1 mouse cellular context compared by ENCODE assay signal in genomic region chr3:96679159-96679674, GRCm38 (mm10).
TF ChIP-seq lines count a peak whose summit lies in the region.

No protein-coding gene starts in this region.

TF ChIP-seq in MEL, 35 proteins besides CTCF, POLR2A, EP300 and RAD21 (continued from another document):
- TF ChIP-seq MAX (IDR thresholded peaks at IDR 0.05; ENCODE audit: low read length): peak; percentile 42; the same call in 1 of the 2 replicates
- TF ChIP-seq TCF12 (IDR thresholded peaks at IDR 0.05; ENCODE audit: low read depth, low read length): peak; percentile 31; the same call in 1 of the 2 replicates
- no peak for TF ChIP-seq MYB (IDR thresholded peaks at IDR 0.05; ENCODE audit: low read depth, low read length)
- no peak for TF ChIP-seq CHD2 (IDR thresholded peaks at IDR 0.05; ENCODE audit: low read length)
- 0 out of 2 replicates have a peak, but pooled peaks have one; percentile 17 for TF ChIP-seq NRF1 (IDR thresholded peaks at IDR 0.05; ENCODE audit: insufficient read depth, low read depth, low read length, poor library complexity, severe bottlenecking)
- TF ChIP-seq TAL1 (IDR thresholded peaks at IDR 0.05; ENCODE audit: low read length): no peak
- peak; percentile 35; the same call in 1 of the 2 replicates for TF ChIP-seq JUND (IDR thresholded peaks at IDR 0.05; ENCODE audit: low read depth, low read length)
- TF ChIP-seq USF2 (IDR thresholded peaks at IDR 0.05; ENCODE audit: borderline replicate concordance in 1 of 2, insufficient read depth in 1 of 2, low read depth in 1 of 2, low read length in 2 of 2): no peak
- no peak for TF ChIP-seq POLR2AphosphoS5 (IDR thresholded peaks at IDR 0.05; ENCODE audit: borderline replicate concordance, low read depth, low read length)
- TF ChIP-seq SMC3 (IDR thresholded peaks at IDR 0.05; ENCODE audit: low read depth, low read length): no peak
- TF ChIP-seq HCFC1 (IDR thresholded peaks at IDR 0.05; ENCODE audit: low read depth, low read length): no peak
- peak; percentile 85 for TF ChIP-seq GATA1 (IDR thresholded peaks at IDR 0.05; ENCODE audit: low read depth, low read length)
- 0 out of 2 replicates have a peak, but pooled peaks have one; percentile 33 for TF ChIP-seq NELFE (IDR thresholded peaks at IDR 0.05; ENCODE audit: low read depth, low read length)
- TF ChIP-seq MAZ (IDR thresholded peaks at IDR 0.05; ENCODE audit: low read depth, low read length): peak; percentile 19; the same call in 1 of the 2 replicates
- TF ChIP-seq UBTF (IDR thresholded peaks at IDR 0.05; ENCODE audit: borderline replicate concordance, insufficient read depth, low read depth, low read length): no peak
- no peak for TF ChIP-seq MEF2A (IDR thresholded peaks at IDR 0.05; ENCODE audit: extremely low read depth, insufficient replicate concordance, low read depth, low read length, poor library complexity, severe bottlenecking)
- no peak for TF ChIP-seq CHD1 (IDR thresholded peaks at IDR 0.05; ENCODE audit: low read depth, low read length)
- no peak for TF ChIP-seq ZKSCAN1 (IDR thresholded peaks at IDR 0.05; ENCODE audit: low read depth, low read length)
- TF ChIP-seq TBP (IDR thresholded peaks at IDR 0.05; ENCODE audit: low read depth, low read length): peak; percentile 7; the same call in 1 of the 2 replicates
- no peak for TF ChIP-seq ZNF384 (IDR thresholded peaks at IDR 0.05; ENCODE audit: low read depth, low read length)
- no peak for TF ChIP-seq MAFK (IDR thresholded peaks at IDR 0.05; ENCODE audit: borderline replicate concordance, low read depth, low read length)
TF ChIP-seq in MEL: peak in this region for 10.
